Mouse (Mus musculus) thymus, adult 2 months (tissue): Measurements from ENCODE around the gene Gxylt2.

Experiments used
- CTCF ChIP-seq: fragments of 200-500 bp; IDR thresholded peaks from 2 replicates; pipeline ENCODE4 v1.5.1; 2012; ENCODE audit warnings: mild to moderate bottlenecking, control low read depth, low read length, moderate library complexity, borderline replicate concordance; ENCODE audit not compliant: control insufficient read depth, poor library complexity, insufficient read depth; ENCODE audit errors: extremely low read depth
- POLR2A ChIP-seq: fragments of 200-500 bp; IDR thresholded peaks from 2 replicates; pipeline ENCODE4 v1.6.1; 2012; ENCODE audit warnings: mild to moderate bottlenecking, low read length, control low read depth, moderate library complexity; ENCODE audit not compliant: control insufficient read depth, poor library complexity, insufficient read depth; ENCODE audit errors: extremely low read depth

DNA sequence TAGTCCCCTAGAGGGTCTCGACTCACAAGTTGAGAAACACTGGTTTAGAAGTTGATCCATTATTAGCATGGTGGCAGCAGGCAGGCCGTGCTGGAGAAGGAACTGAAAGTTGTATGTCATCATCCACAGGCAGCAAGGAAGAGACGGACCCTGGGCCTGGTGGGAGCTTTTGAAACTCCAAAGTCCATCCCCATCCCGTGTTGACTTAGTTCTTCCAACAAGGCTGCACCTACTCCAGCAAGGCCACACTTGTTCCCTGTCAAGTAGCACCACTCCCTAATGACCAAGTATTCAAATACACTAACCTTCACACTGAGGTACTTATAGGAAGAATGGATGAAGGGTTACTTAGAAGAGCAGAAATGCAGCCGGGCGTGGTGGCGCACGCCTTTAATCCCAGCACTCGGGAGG lies 146.1 kb downstream of the Gxylt2 start:
- TF ChIP-seq CTCF (no peak), POLR2A (no peak)
